Mouse (Mus musculus) hematopoietic stem cell, adult 5-6 weeks (primary cell): Measurements from ENCODE around the gene Rtcb. TPM values are rescaled to one million over a fixed set of nuclear protein-coding genes. Genes with fewer than 3 reads are reported as not detected.

ENCODE experiments used
- ATAC-seq, 2 experiments: fragments of 125-278 bp in 1 of 2; replicated peaks in 1 of 2; 2 replicates each; pipeline ENCODE4 v1.8.0; 2016 to 2017; ENCODE audit warnings: inconsistent platforms in 2 of 2, mild to moderate bottlenecking in 2 of 2, moderate number of reproducible peaks in 2 of 2, low read depth in 1 of 2, moderate TSS enrichment in 1 of 2; ENCODE audit not compliant: low FRiP score in 2 of 2, poor library complexity in 2 of 2, severe bottlenecking in 2 of 2, insufficient read depth in 1 of 2, low TSS enrichment in 1 of 2
- total RNA-seq: library from RNA; stranded (forward); fragments of 172-1452, 232-1000 nt; gene quantifications from 2 replicates; pipeline ENCODE4 v1.2.3, GENCODE M21; 2017

Gene Rtcb
- 210 and 223 TPM in 2 replicates for total RNA-seq

GRCm38 (mm10) chr10:85957464-85957950 is at the start of gene Rtcb:
TSS of gene Rtcb (minus strand) at chr10:85957823.
- ATAC-seq, result peak; percentile 90 to 91

DNA sequence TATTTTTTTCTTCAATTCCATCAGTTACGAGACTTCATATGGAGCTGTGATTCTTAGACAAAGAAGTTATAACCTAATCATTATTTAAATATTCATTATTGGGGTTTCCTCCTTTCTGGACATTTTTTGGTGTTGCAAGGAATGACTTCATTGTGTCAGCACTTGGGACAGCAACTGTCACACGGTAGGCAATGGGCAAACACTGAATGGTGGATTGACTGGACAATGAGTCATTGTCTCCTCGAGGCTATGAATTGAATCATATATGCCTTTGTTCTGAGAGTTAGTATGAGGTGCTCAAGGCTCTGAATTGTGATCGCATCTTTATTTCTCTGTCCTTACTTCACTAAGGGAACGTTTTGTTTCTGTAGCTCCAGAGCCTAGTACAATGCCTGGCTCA is 48.8 kb upstream of the Rtcb start:
- no peak for ATAC-seq

DNA sequence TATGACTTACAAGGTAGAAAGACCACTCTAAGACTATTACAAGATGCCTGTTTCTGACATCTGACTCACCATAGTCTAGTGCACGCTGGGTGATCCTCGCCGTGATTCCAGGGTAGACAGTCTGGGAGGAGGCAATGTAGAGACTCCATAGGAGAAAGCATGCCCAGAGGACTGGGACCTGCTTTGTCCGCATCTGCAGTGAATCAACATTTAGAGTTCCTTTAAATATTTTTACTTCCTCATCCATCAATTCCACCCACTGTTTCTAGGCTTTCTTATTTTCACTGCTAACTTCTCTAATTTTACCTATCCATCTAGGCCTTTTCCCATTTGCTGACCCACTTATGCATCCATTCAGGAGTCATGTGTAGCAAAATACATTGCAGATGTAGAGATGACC is 42.8 kb upstream of the Rtcb start:
- ATAC-seq, result no peak

DNA sequence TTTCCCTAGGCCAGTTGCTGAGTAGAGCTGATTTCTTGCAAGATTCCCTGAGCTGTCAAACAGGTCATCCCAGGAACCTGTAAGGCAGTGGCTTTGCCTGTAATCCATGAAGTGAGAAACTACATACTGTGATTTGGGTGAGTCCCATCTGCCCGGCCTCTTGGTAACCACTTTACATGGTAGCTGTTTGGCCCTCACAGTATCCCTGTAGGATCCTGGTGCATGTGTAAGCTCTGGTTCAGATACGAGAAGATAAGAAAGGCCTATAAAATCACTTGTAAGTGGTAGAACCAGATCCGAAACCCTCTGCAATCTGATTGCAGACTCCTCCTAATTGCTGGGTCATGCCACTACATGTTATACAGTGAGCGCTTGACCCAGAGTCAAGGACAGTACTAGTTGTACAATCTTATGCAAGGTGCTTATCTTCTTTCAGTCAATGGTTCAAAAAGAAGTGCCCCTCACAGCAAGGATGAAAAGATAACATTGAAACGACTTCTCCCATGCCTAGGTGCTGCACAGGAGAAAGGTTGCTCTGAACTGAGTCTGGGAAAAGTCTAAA is 37.0 kb upstream of the Rtcb start:
- no peak for ATAC-seq

- no peak for ATAC-seq
Measured at GRCm38 (mm10) chr10:85993836-85994235, 36.2 kb upstream of the Rtcb start.

GRCm38 (mm10) chr10:85992412-85992811 is 34.8 kb upstream of the Rtcb start:
- ATAC-seq, result no peak

DNA sequence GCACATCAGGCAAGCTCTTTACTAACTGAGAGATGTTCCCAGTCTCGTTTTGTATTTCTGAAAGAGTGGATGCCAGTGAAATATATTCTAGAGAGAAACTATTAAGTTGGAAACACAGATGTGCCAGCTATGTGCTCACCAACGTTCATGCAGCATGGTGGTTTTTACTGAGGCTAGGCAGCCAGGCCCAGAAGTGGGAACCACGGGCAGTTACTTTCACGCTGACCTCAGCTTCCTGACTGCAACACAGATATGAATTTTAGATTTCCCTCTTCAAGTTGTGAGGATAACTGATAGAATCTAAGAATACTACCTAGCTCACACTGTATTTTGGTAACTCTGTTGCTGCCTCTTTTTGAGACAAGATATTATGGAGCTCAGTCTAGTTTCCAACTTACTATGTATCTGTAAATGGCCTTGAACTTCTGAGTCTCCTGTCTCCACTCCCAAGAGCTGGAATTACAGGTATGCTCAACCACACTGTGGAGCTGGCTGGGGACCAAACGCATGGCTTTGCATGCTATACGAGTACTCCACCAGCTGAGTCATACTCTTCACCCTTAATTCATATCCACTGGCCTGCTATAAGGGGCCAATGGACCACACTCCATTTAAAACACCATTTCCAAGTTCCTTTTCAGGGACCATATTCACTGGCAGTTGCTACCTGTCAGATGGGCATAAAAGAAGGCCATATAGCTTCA is 31.9 kb upstream of the Rtcb start:
- peak; percentile 85 to 88 for ATAC-seq

GRCm38 (mm10) chr10:85972915-85973314 is 15.3 kb upstream of the Rtcb start:
- no peak for ATAC-seq

- no peak for ATAC-seq
Measured at GRCm38 (mm10) chr10:85971826-85972225, 14.2 kb upstream of the Rtcb start.

DNA sequence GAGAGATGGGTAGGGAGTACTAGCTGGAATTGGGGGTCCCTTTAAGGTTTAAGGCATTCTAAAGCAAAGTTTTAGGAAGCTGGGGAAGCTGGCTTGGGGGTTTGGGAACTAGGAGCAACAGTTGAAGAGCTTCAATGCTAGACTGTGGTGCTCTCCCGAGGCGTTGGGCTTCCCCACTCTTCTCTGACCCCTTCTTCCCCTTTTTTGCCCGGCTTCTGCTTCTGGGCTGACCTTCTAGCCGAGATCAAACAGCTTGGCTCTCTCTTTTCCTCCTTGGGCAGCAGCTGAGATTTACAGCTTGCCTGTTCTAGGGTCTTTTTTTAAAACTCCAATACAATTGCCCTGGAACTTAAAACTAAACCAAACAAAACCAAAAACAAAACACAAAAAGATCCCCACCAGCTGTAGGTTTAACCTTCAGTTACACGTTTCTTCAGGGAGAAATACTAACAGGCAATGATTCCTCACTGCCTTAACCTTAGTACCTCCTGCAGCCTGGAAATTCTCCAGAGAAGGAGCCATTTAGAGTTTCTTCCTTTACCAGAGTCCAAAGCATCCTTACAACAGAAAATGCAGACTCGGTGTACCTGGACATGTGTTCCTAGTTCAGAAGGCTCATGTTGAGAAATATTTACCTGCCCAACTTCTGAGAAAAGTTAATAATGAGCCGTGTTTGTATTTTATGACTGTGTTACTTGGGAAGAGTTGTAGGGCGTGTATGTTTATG is 12.4 kb upstream of the Rtcb start:
- peak; percentile 77 to 83 for ATAC-seq

DNA sequence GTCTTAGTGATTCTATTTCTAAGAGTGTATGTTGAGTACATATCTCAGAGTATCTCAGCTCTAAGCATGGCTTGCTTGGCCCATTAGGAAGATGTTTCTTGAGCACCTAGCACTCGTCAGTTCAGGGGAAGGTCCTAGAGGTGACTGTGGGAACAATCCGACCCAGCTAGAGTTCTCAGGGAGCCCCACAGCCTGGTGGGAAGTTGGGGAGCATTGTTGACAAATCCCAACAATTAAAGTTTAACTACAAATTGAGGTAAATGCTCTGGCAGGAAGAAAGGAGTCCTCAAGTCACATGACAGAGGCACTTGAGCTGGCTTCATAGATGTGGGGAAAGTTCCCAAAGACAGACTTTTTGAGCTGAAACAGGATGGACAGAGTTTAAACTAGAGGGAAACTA is 11.1 kb upstream of the Rtcb start:
- ATAC-seq, result no peak

- peak; percentile 50 to 77 for ATAC-seq
Measured at GRCm38 (mm10) chr10:85968157-85968634, 10.6 kb upstream of the Rtcb start.

- ATAC-seq, result no peak
Measured at GRCm38 (mm10) chr10:85967411-85968156, 10.0 kb upstream of the Rtcb start.

- ATAC-seq, result no peak
Measured at GRCm38 (mm10) chr10:85966476-85966875, 8.9 kb upstream of the Rtcb start.

DNA sequence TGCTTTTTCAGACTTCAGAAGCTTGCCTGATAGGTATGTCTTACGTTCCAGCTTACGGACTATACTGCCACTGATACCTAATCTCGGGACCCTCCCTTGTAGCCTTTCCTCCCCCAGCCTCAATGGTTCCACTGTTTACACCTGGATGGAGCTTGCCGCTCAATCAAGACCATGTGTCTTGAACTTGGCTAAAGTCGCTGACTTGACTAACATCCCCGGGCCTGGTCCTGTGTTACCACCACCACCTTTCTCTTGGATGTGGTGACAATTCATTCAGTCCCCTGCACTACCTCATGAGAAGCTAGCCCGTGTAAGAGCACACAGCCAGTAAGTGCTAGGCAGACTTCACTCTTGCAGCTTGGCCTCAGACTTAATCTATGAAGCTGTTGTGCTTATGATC is 6.7 kb upstream of the Rtcb start:
- no peak for ATAC-seq

DNA sequence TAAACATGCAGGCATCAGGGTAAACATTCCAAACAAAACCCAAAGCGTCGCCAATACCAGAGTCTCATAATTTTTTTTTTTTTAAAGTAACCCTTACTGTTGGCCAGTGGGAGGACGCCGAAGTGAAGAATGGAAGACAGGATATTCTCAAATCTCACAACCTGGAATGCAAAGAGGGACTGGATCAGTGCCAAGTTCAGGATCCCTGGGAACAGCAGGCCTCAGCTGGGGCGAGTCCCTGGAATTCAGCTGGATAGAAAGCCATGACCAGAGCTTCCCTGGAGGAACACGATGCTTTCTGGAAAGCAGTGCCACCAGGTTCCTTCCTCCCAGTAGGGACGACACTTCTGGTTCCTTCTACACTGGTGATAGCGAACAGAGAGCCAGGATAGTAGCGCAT is 5.3 kb upstream of the Rtcb start:
- ATAC-seq, result no peak

DNA sequence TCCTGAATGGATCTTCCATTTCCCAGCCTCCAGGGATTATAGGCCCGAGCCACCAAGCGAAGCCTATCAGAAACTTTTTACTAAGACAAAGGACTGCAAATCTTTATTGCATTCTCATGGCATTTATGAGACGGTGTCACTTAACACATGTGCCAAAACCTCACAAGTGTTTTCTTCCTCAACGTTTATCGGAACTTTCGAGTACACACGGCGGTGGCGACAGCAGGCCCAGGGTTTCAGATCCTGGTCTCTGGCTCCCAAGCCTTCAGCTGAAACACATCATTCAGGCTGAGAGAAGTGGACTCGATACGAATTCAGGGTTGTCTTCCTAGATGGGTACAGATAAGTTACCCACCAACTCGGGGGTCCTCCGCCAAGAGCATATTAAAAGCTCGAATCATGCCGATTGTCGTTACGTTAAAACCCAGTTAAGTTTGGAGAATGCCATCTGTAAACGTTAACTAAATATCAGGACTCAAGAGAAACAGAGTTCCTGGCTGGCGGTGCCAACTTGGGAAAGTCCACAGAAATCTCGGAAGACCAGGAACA is 678 bp downstream of the Rtcb start:
- ATAC-seq, result no peak
